Mouse (Mus musculus) megakaryocyte, embryonic 14.5 days (primary cell): ENCODE results near the gene Ttll6. TPM values are rescaled to one million over a fixed set of nuclear protein-coding genes. Genes with fewer than 3 reads are reported as not detected.
"Not testable (repeated sequence)": the region's sequence is repeated elsewhere in the genome, so short reads cannot be mapped to it uniquely, and the experiment has no call there.

ENCODE experiments used
- H3K27me3 ChIP-seq: replicated peaks from 2 replicates; pipeline ENCODE3; 2012; ENCODE audit warnings: inconsistent platforms
- H3K36me3 ChIP-seq: replicated peaks from 2 replicates; pipeline ENCODE3; 2012; ENCODE audit warnings: low read length, inconsistent platforms, mixed read lengths
- H3K4me1 ChIP-seq: 2 replicates; pipeline ENCODE4 v1.6.1; 2012; ENCODE audit warnings: inconsistent platforms
- H3K4me3 ChIP-seq: replicated peaks from 2 replicates; pipeline ENCODE3; 2012; ENCODE audit warnings: moderate library complexity, mild to moderate bottlenecking, inconsistent platforms
- H3K9me3 ChIP-seq: 2 replicates; pipeline ENCODE4 v1.6.1; 2012; ENCODE audit warnings: inconsistent platforms
- FLI1 ChIP-seq: IDR thresholded peaks from 2 replicates; pipeline ENCODE4 v1.6.1; 2012; ENCODE audit warnings: low read length, inconsistent platforms, mixed read lengths
- GATA1 ChIP-seq: IDR thresholded peaks from 3 replicates; pipeline ENCODE4 v1.6.1; 2012; ENCODE audit warnings: mixed read lengths, low read length, inconsistent platforms, borderline replicate concordance
- polyA plus RNA-seq: library from polyadenylated mRNA; stranded (reverse); fragments of >175 nt; gene quantifications from 2 replicates; pipeline ENCODE4 v1.2.3, GENCODE M21; 2012; ENCODE audit warnings: low replicate concordance; ENCODE audit not compliant: insufficient read depth

Gene Ttll6
- not detected in 2 replicates for polyA plus RNA-seq

DNA sequence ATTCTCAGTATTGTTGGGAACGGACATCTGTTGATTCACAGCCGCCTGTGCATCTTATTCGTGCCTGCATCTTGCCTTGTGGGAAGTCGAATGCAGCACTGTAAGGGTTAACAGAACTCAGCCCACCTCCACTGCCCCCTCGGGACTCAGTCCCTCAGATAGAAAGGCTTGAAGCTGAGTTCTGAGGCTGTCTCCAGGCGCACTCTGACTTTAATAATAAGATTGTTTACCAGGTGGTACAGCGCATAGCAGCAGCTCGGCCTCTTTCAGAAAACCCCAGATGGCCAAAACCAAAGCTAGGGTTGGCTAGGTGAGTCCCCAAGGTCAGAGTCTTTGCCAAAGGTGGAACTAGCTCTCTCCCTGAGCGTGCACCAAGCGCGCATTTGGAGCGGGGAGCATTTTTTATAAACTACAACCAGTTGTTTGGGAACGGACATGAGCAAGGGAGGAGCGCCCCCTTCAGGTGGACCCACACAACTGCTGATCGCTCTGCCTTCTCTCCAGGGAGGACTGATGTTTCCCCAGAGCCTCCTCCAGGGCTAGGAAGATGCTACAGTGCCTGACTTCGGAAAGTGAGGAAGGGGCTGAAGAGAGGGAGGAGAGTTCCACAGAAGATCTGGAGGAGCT lies at the start of gene Ttll6:
Gene Ttll6, plus strand, starts transcription at position 548 of the 627 bp plus-strand sequence.
- H3K27me3 ChIP-seq, result peaks cover 64% of the 10 kb centered on the region
- H3K4me1 ChIP-seq, result peaks cover 6% of the 10 kb centered on the region
- TF ChIP-seq GATA1, result no peak
- no peak for TF ChIP-seq FLI1
- no peaks in the 10 kb centered on the region for H3K36me3 ChIP-seq
- H3K4me3 ChIP-seq, result no peak within 1 kb of the TSS
- H3K9me3 ChIP-seq, result no peaks in the 10 kb centered on the region

GRCm38 (mm10) chr11:96087981-96088380 lies 45.6 kb upstream of the Ttll6 start:
- Histone ChIP-seq H3K4me1 (no peaks in the 10 kb centered on the region; the same call in 1 of the 2 replicates), H3K4me3 (no peak overlapping the region), H3K27me3 (peaks cover 33% of the 10 kb centered on the region), H3K36me3 (no peaks in the 10 kb centered on the region), H3K9me3 (peaks cover 14% of the 10 kb centered on the region)
- TF ChIP-seq GATA1, result no peak

DNA sequence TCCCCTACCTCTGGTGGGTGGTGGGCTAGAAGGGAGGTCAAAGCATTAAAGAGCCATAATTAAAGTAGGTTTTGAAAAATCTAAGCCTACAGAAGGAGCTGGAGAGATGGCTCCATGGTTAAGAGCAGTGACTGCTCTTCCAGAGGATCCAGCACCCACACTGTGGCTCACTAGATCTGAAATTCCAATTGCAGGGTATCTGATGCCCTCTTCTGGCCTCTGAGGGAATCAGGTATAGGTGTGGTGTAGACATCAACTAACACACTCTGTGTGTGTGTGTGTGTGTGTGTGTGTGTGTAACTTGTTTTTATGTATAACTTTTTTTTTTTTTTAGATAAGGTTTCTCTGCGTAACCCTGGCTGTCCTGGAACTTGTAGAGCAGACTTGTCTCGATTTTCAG lies 42.5 kb upstream of the Ttll6 start:
- H3K27me3 ChIP-seq, result peaks cover 33% of the 10 kb centered on the region
- peaks cover 9% of the 10 kb centered on the region for H3K9me3 ChIP-seq
- H3K4me3 ChIP-seq, result no peak overlapping the region
- H3K4me1 ChIP-seq, result no peaks in the 10 kb centered on the region
- TF ChIP-seq GATA1 (no peak), FLI1 (no peak)
- H3K36me3 ChIP-seq, result no peaks in the 10 kb centered on the region

DNA sequence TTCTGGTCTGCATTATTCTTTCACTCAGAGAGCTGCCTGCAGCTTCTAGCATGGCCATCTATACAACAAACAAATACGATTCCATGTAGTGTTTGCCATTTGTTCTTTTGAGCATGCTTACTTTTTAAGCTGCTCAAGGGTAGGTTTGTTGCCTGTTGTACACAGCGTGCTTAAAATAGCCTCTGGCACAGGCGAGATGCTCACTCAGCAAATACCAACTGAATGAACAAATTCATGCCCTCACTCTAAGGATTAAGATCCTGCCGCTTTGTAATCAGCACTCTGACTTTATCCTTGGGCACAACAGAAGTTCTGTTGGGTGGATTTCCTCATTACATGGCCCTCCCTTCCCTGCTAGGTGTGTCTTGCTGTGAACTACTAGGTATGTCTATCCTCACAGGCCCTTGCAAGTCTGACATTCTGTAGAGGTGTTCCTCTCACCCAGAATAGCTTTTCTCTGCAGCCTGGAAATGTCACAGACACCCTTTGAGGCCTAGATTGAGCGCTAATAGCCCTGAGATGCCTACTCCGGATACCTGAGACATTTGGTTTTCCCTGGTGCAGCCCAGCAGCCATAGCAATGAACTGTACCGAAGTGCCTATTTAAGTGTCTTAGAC lies 40.8 kb upstream of the Ttll6 start:
- TF ChIP-seq FLI1, result no peak
- TF ChIP-seq GATA1, result no peak
- H3K36me3 ChIP-seq, result no peaks in the 10 kb centered on the region
- no peaks in the 10 kb centered on the region for H3K4me1 ChIP-seq
- peaks cover 6% of the 10 kb centered on the region for H3K9me3 ChIP-seq
- peaks cover 37% of the 10 kb centered on the region for H3K27me3 ChIP-seq
- H3K4me3 ChIP-seq, result no peak overlapping the region

DNA sequence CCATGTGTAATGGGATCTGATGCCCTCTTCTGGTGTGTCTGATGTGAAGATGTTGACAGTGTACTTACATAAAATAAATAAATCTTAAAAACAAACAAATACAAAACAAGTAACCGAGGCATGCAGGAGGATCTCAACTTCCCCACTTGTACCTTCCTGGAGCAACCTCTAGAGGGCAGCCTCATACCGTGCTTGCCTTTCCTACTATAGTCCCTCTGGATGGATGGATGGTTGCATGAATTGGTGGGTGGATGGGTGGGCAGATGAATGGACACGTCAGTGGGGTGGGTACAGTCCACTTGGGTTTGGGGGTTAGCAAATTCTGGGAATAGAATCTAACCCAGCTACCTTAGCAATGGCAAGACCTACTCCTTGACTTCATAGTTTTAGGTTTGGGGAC lies 40.2 kb upstream of the Ttll6 start:
- no peak for TF ChIP-seq GATA1
- H3K4me3 ChIP-seq, result no peak overlapping the region
- no peaks in the 10 kb centered on the region for H3K36me3 ChIP-seq
- H3K9me3 ChIP-seq, result peaks cover under 1% of the 10 kb centered on the region; the same call in 1 of the 2 replicates
- H3K4me1 ChIP-seq, result no peaks in the 10 kb centered on the region
- H3K27me3 ChIP-seq, result peaks cover 42% of the 10 kb centered on the region

DNA sequence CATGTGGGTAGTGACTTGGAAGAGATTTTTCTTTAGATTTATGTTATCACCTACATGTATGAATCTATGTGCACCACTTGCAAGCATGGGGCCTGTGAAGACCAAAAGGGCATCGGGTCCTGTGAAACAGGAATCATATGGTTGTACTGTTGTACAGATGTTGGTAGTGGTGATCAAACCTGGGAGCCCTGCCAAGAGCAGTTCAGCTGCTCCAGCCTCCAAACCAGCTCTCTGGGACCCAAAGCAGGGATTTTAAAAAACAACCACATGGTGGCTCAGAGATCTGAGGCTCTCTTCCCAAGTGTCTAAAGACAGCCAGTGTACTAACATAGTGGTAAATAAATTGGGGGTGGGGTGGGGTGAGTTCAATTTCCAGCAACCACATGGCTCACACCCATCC lies 25.2 kb upstream of the Ttll6 start:
- H3K4me3 ChIP-seq, result no peak overlapping the region
- H3K27me3 ChIP-seq, result peaks cover 26% of the 10 kb centered on the region
- no peaks in the 10 kb centered on the region for H3K4me1 ChIP-seq
- H3K9me3 ChIP-seq, result no peaks in the 10 kb centered on the region
- H3K36me3 ChIP-seq, result no peaks in the 10 kb centered on the region
- TF ChIP-seq FLI1 (no peak), GATA1 (no peak)

GRCm38 (mm10) chr11:96110950-96111349 lies 22.6 kb upstream of the Ttll6 start:
- H3K36me3 ChIP-seq, H3K4me1 ChIP-seq, H3K9me3 ChIP-seq, H3K4me3 ChIP-seq: not testable (repeated sequence)
- peaks cover 25% of the 10 kb centered on the region for H3K27me3 ChIP-seq

DNA sequence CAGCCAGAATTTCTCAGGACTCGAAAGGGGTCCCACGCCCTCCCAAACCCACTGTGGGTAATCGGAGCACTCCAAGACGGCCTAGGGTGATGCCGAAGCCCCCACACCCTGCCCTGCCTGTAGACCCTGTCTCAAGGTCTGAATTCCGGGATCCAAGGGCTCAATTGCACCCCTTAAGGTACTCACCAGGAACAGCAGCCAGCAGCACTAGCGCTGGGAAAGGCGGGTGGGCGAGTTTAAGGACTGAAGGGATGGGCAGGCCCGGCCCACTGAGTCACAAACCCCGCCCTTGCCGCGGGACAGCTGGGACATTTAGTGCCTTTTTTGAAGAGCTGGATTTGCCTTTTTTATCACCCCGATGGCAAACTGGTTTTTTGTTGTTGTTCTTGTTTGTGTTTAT lies 21.8 kb upstream of the Ttll6 start, which contains the start of gene Calcoco2:
Gene Calcoco2, minus strand, starts transcription at position 214 of the 400 bp plus-strand sequence.
- H3K27me3 ChIP-seq, result peaks cover 26% of the 10 kb centered on the region
- H3K4me1 ChIP-seq, result no peaks in the 10 kb centered on the region
- no peak for TF ChIP-seq FLI1
- TF ChIP-seq GATA1, result no peak
- H3K4me3 ChIP-seq, result no peak within 1 kb of the TSS
- H3K9me3 ChIP-seq, result no peaks in the 10 kb centered on the region
- H3K36me3 ChIP-seq, result no peaks in the 10 kb centered on the region

- Histone ChIP-seq H3K9me3 (no peaks in the 10 kb centered on the region), H3K36me3 (no peaks in the 10 kb centered on the region), H3K27me3 (peaks cover 16% of the 10 kb centered on the region), H3K4me3 (no peak overlapping the region), H3K4me1 (no peaks in the 10 kb centered on the region)
- no peak for TF ChIP-seq GATA1
- TF ChIP-seq FLI1, result no peak
Observed at GRCm38 (mm10) chr11:96114077-96114476, 19.5 kb upstream of the Ttll6 start.

DNA sequence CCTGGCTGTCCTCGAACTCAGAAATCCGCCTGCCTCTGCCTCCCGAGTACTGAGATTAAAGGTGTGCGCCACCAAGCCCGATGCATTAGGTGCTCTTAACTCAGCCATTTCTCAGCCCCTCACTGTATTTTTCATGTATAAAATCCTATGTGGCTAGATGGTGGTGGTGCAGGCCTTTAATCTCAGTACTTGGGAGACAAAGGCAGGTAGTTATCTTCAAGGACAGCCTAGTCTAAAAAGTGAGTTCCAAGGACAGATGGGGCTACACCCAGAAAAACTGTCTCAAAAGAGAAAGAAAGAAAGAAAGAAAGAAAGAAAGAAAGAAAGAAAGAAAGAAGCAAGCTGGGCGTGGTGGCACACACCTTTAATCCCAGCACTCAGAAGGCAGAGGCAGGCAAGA lies 18.2 kb upstream of the Ttll6 start:
- TF ChIP-seq GATA1 (no peak), FLI1 (no peak)
- Histone ChIP-seq H3K4me1 (no peaks in the 10 kb centered on the region), H3K9me3 (no peaks in the 10 kb centered on the region), H3K4me3 (no peak overlapping the region), H3K27me3 (peaks cover 25% of the 10 kb centered on the region), H3K36me3 (no peaks in the 10 kb centered on the region)
